Mouse (Mus musculus): ENCODE results near the gene Elovl4.

DNA sequence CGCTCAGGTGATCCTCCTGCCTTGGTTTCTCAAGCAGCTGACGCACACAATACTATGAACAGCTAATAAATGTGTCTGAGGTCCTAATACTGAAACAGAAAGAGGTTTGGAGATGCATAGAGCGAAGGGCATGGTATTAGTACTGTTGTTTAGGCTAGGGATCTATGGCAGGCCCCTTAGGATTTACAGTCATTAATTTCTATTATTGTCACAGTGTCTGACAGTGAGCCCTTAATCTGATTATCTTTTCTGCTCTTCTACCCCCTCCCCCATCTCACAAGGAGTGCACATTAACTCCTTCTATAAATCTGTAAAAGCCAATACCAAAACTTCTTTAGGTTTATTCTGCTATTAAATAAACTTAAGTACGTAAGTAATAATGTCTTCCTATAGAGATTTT, 44.8 kb downstream of the Elovl4 start:
- TF ChIP-seq POLR2A (IDR thresholded peaks at IDR 0.05; ENCODE audit: control insufficient read depth, low read depth, low read length) (no peak), CTCF (IDR thresholded peaks at IDR 0.05; ENCODE audit: control insufficient read depth, insufficient read depth, insufficient replicate concordance, low read depth, low read length) (no peak)
